Mouse (Mus musculus): Measurements from ENCODE around the gene Meis1. TPM values are rescaled to one million over a fixed set of nuclear protein-coding genes. Genes with fewer than 3 reads are reported as not detected.

Meis1 gene
- polyA plus RNA-seq (2015; fragmentation: Nextera tagmentation; extraction: Ambion mirVana) = 112 and 116 TPM in 2 replicates

GRCm38 (mm10) chr11:19018489-19019203, at the start of gene Meis1:
Meis1 (minus strand) TSS chr11:19018985.
- Histone ChIP-seq H3K4me1 (peaks cover 24% of the 10 kb centered on the region), H3K36me3 (no peaks in the 10 kb centered on the region), H3K4me2 (peak within 1 kb of the TSS; percentile 64), H3K4me3 (peak within 1 kb of the TSS; percentile 57), H3K27ac (peak within 1 kb of the TSS; percentile 97), H3K9ac (peak within 1 kb of the TSS; percentile 73), H3K27me3 (no peaks in the 10 kb centered on the region), H3K9me3 (no peaks in the 10 kb centered on the region)
- WGBS = under 1% methylated on average over 29 of the region's 29 CpGs
- peak; percentile 93 for ATAC-seq (ENCODE audit: borderline replicate concordance, extremely low read depth, low FRiP score, low TSS enrichment)

GRCm38 (mm10) chr11:19067334-19067733, 48.5 kb upstream of the Meis1 start:
- Histone ChIP-seq H3K4me1 (no peaks in the 10 kb centered on the region), H3K9ac (no peak overlapping the region), H3K36me3 (no peaks in the 10 kb centered on the region), H3K9me3 (no peaks in the 10 kb centered on the region), H3K4me2 (no peak overlapping the region), H3K27me3 (no peaks in the 10 kb centered on the region), H3K27ac (no peak overlapping the region), H3K4me3 (no peak overlapping the region)
- WGBS = 65% methylated on average over 5 of the region's 5 CpGs
- ATAC-seq (ENCODE audit: borderline replicate concordance, extremely low read depth, low FRiP score, low TSS enrichment) = no peak

- Histone ChIP-seq H3K4me3 (no peak overlapping the region), H3K36me3 (no peaks in the 10 kb centered on the region), H3K4me2 (no peak overlapping the region), H3K4me1 (no peaks in the 10 kb centered on the region), H3K27me3 (no peaks in the 10 kb centered on the region; the same call in 1 of the 2 replicates), H3K9me3 (no peaks in the 10 kb centered on the region), H3K9ac (no peak overlapping the region), H3K27ac (no peak overlapping the region)
- ATAC-seq (ENCODE audit: borderline replicate concordance, extremely low read depth, low FRiP score, low TSS enrichment) = no peak
- 47% methylated on average over 7 of the region's 7 CpGs for WGBS
These were observed 30.5 kb upstream of the Meis1 start for GRCm38 (mm10) chr11:19049276-19049675.

GRCm38 (mm10) chr11:19036595-19037166, 17.9 kb upstream of the Meis1 start:
- no peak overlapping the region for H3K27ac ChIP-seq
- no peak overlapping the region for H3K4me2 ChIP-seq
- 86% methylated on average over 10 of the region's 10 CpGs for WGBS
- no peaks in the 10 kb centered on the region for H3K4me1 ChIP-seq
- no peaks in the 10 kb centered on the region for H3K27me3 ChIP-seq
- no peak overlapping the region for H3K4me3 ChIP-seq
- H3K9me3 ChIP-seq = no peaks in the 10 kb centered on the region
- H3K36me3 ChIP-seq = no peaks in the 10 kb centered on the region
- H3K9ac ChIP-seq = no peak overlapping the region
- no peak for ATAC-seq (ENCODE audit: borderline replicate concordance, extremely low read depth, low FRiP score, low TSS enrichment)

GRCm38 (mm10) chr11:19026581-19027561, 8.1 kb upstream of the Meis1 start:
- H3K27ac ChIP-seq = peak overlapping the region; percentile 65
- peak; percentile 93 for ATAC-seq (ENCODE audit: borderline replicate concordance, extremely low read depth, low FRiP score, low TSS enrichment)
- peak overlapping the region; percentile 93 for H3K4me2 ChIP-seq
- peaks cover 24% of the 10 kb centered on the region for H3K4me1 ChIP-seq
- no peaks in the 10 kb centered on the region for H3K9me3 ChIP-seq
- H3K4me3 ChIP-seq = peak overlapping the region; percentile 50
- 1% methylated on average over 58 of the region's 58 CpGs for WGBS
- no peaks in the 10 kb centered on the region for H3K36me3 ChIP-seq
- H3K9ac ChIP-seq = peak overlapping the region; percentile 55
- peaks cover 15% of the 10 kb centered on the region; the same call in 1 of the 2 replicates for H3K27me3 ChIP-seq

GRCm38 (mm10) chr11:19025976-19026520, 7.3 kb upstream of the Meis1 start:
- no peak for ATAC-seq (ENCODE audit: borderline replicate concordance, extremely low read depth, low FRiP score, low TSS enrichment)
- Histone ChIP-seq H3K36me3 (no peaks in the 10 kb centered on the region), H3K4me2 (peak overlapping the region; percentile 93), H3K27ac (no peak overlapping the region), H3K27me3 (peaks cover 15% of the 10 kb centered on the region; the same call in 1 of the 2 replicates), H3K9ac (peak overlapping the region; percentile 55), H3K4me1 (peaks cover 32% of the 10 kb centered on the region), H3K9me3 (no peaks in the 10 kb centered on the region), H3K4me3 (peak overlapping the region; percentile 50)
- WGBS = 11% methylated on average over 11 of the region's 11 CpGs

DNA sequence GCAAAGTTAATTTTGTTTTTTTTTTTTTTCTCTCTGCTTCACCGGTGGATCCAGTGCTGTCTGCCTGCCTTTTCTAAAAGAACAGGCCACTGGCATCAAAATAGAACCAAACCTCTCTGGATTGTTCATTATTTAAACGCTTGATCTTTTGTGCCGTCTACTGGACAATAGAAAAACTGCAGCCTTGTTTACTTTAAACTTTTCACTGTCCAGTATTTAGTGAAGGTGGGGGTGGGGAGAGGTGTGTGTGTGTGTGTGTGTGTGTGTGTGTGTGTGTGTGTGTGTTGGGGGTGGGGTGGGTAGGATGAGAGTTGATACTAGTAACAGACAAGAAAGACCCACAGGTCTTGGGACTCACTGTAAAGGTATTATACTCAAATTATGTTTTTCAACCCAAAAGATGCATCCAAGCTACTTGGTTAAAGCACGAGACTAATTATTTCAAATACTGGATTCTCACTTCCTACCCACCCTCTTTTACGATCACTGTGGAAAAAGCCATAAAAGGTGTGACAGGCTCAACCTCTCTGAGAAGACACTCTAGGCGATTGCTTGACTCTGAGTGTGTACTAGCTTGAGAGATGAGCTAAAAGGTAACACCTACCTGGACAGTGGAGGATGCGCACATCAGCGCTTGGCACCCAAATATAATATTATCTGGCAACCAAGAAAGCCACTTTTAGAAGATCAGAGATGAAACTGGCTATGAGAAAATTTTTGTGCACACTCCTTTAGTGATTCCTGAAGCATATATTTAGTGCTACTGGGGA, 5.9 kb upstream of the Meis1 start:
- Histone ChIP-seq H3K4me2 (no peak overlapping the region), H3K4me1 (peaks cover 35% of the 10 kb centered on the region), H3K27ac (no peak overlapping the region), H3K36me3 (no peaks in the 10 kb centered on the region), H3K9ac (no peak overlapping the region), H3K27me3 (peaks cover 15% of the 10 kb centered on the region; the same call in 1 of the 2 replicates), H3K4me3 (no peak overlapping the region), H3K9me3 (no peaks in the 10 kb centered on the region)
- 40% methylated on average over 8 of the region's 8 CpGs for WGBS
- no peak for ATAC-seq (ENCODE audit: borderline replicate concordance, extremely low read depth, low FRiP score, low TSS enrichment)

- peaks cover 35% of the 10 kb centered on the region for H3K4me1 ChIP-seq
- H3K27me3 ChIP-seq = peaks cover 13% of the 10 kb centered on the region; the same call in 1 of the 2 replicates
- ATAC-seq (ENCODE audit: borderline replicate concordance, extremely low read depth, low FRiP score, low TSS enrichment) = no peak
- no peak overlapping the region for H3K9ac ChIP-seq
- no peak overlapping the region for H3K27ac ChIP-seq
- no peak overlapping the region for H3K4me2 ChIP-seq
- H3K4me3 ChIP-seq = no peak overlapping the region
- H3K9me3 ChIP-seq = no peaks in the 10 kb centered on the region
- H3K36me3 ChIP-seq = no peaks in the 10 kb centered on the region
- 23% methylated on average over 5 of the region's 5 CpGs for WGBS
These were observed 4.6 kb upstream of the Meis1 start for GRCm38 (mm10) chr11:19023356-19023755.

- Histone ChIP-seq H3K9me3 (no peaks in the 10 kb centered on the region), H3K4me3 (no peak overlapping the region), H3K4me1 (peaks cover 33% of the 10 kb centered on the region), H3K27me3 (peaks cover 9% of the 10 kb centered on the region; the same call in 1 of the 2 replicates), H3K4me2 (no peak overlapping the region), H3K36me3 (no peaks in the 10 kb centered on the region), H3K9ac (no peak overlapping the region), H3K27ac (peak overlapping the region; percentile 31; the same call in 1 of the 2 replicates)
- WGBS = 22% methylated on average over 2 of the region's 2 CpGs
- ATAC-seq (ENCODE audit: borderline replicate concordance, extremely low read depth, low FRiP score, low TSS enrichment) = no peak
These were observed 3.8 kb upstream of the Meis1 start for GRCm38 (mm10) chr11:19022576-19022975.

- Histone ChIP-seq H3K9ac (peak overlapping the region; percentile 57), H3K4me2 (peak overlapping the region; percentile 64), H3K36me3 (no peaks in the 10 kb centered on the region), H3K4me3 (peak overlapping the region; percentile 57), H3K27me3 (peaks cover 4% of the 10 kb centered on the region; the same call in 1 of the 2 replicates), H3K4me1 (peaks cover 24% of the 10 kb centered on the region), H3K9me3 (no peaks in the 10 kb centered on the region), H3K27ac (peak overlapping the region; percentile 87)
- no peak for ATAC-seq (ENCODE audit: borderline replicate concordance, extremely low read depth, low FRiP score, low TSS enrichment)
- 3% methylated on average over 28 of the region's 28 CpGs for WGBS
These were observed 2.3 kb upstream of the Meis1 start for GRCm38 (mm10) chr11:19020951-19021710.
